Mouse (Mus musculus) forebrain, embryonic 14.5 days (tissue): ENCODE results near the gene Limk2. TPM values are rescaled to one million over a fixed set of nuclear protein-coding genes. Genes with fewer than 3 reads are reported as not detected.

ENCODE experiments used
- ATAC-seq: fragments of 200-750 bp; cut with Nextera tagmentation; 2 replicates; pipeline ENCODE4 v1.8.0; 2017; ENCODE audit warnings: mild to moderate bottlenecking, moderate library complexity
- DNase-seq: peaks from one replicate; pipeline ENCODE4 v3.0.0-alpha.2; 2015; ENCODE audit warnings: low spot score
- H3K27ac ChIP-seq: fragments of 300-500 bp; sonication (generic); 2 replicates; pipeline ENCODE4 v1.5.1; 2014; ENCODE audit warnings: low read depth, mild to moderate bottlenecking, control low read depth, low read length, moderate library complexity
- H3K27me3 ChIP-seq: fragments of 300-500 bp; sonication (generic); replicated peaks from 2 replicates; pipeline ENCODE4 v1.6.1; 2014; ENCODE audit warnings: low read length, control low read depth, mixed read lengths; ENCODE audit not compliant: control insufficient read depth, insufficient read depth
- H3K36me3 ChIP-seq: fragments of 300-500 bp; sonication (generic); 2 replicates; pipeline ENCODE4 v1.6.1; 2014; ENCODE audit warnings: low read length, control low read depth; ENCODE audit not compliant: control insufficient read depth, insufficient read depth
- H3K4me1 ChIP-seq: fragments of 300-500 bp; sonication (generic); 2 replicates; pipeline ENCODE4 v1.6.1; 2014; ENCODE audit warnings: antibody characterized with exemption, low read length, control low read depth; ENCODE audit not compliant: control insufficient read depth, insufficient read depth
- H3K4me2 ChIP-seq: fragments of 300-500 bp; sonication (generic); 2 replicates; pipeline ENCODE4 v1.6.1; 2014; ENCODE audit warnings: mild to moderate bottlenecking, control low read depth, low read length
- H3K4me3 ChIP-seq: fragments of 300-500 bp; sonication (generic); 2 replicates; pipeline ENCODE4 v1.5.1; 2014; ENCODE audit warnings: low read depth, low read length, control low read depth
- H3K9ac ChIP-seq: fragments of 300-500 bp; sonication (generic); 2 replicates; pipeline ENCODE4 v1.6.1; 2014; ENCODE audit warnings: mild to moderate bottlenecking, low read length, control low read depth, moderate library complexity
- H3K9me3 ChIP-seq: fragments of 300-500 bp; sonication (generic); replicated peaks from 2 replicates; pipeline ENCODE4 v1.6.1; 2016; ENCODE audit warnings: low read length, control low read depth, mixed read lengths; ENCODE audit not compliant: control insufficient read depth
- WGBS: fragments of 180-500 bp; shearing (Covaris S2); extraction: QIAGEN DNeasy Blood & Tissue Kit; methylation state at CpG from one replicate; pipeline ENCODE4 v1.1.7; 2014; 5-methylcytosine and 5-hydroxymethylcytosine counted together
- polyA plus RNA-seq: library from polyadenylated mRNA; unstranded; fragments of >200 nt; fragmentation: Nextera tagmentation; extraction: Ambion mirVana; gene quantifications from 2 replicates; pipeline ENCODE4 v1.2.1, GENCODE M21; 2014

Limk2 gene
- polyA plus RNA-seq, 1 experiment from 2014 or later: 88.4 TPM

DNA sequence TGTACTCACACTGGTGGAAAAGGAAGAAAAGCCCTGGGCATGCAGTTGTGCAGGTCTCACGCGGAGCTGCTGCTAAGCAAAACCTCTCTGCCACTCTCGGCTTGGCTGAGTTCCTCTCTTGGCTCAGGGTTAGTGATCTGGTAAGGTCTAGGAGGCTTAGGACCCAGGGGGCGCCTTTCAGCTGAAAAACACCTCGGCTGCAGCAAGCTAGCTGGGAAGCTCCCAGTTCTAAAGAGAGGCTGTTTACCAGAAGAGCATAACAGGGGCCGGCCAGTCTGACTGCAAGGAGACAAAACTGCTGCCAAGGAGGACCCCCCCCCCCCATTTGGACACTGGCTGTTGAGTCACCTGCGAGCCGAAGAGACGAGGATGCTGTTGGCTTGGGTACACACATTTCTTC is 78.4 kb downstream of the Limk2 start:
- WGBS: 2% methylated on average over 9 of the region's 9 CpGs
- Histone ChIP-seq H3K4me2 (peak overlapping the region; percentile 100), H3K36me3 (peaks cover 10% of the 10 kb centered on the region; the same call in 1 of the 2 replicates), H3K9me3 (no peaks in the 10 kb centered on the region), H3K4me3 (peak overlapping the region; percentile 56), H3K27ac (peak overlapping the region; percentile 15; the same call in 1 of the 2 replicates), H3K4me1 (peaks cover 7% of the 10 kb centered on the region; the same call in 1 of the 2 replicates), H3K27me3 (no peaks in the 10 kb centered on the region), H3K9ac (peak overlapping the region; percentile 63)
- DNase-seq: peak; percentile 95
- ATAC-seq: peak; percentile 33; the same call in 1 of the 2 replicates

DNA sequence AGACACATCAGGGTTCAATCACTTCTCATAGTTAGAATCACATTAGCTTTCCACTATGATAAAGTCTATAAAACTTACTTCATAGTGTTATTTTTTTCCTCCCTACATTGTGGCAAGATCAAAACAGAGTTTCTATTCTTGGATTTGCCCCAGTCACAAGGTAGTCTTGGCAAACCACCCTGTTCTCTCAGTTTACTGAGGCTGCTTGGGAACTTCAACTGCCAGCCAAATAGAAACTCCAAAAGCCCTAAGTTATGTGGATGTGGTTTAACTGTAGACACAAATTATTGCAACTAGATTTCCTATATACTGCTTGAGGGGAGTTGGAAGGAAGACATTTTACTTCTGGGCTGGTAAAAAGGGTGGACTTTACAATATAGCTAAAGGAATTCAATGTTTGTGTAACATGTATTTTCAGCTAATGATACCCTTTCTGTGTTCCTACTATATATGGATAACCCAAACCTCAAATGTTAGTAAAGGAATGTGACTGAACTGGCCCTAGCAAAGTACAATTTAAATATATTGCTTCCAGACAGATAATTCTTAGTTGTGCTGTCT is 79.0 kb downstream of the Limk2 start, which contains the start of gene Pik3ip1:
TSS of gene Pik3ip1 (plus strand) at position 511 of the 561 bp plus-strand sequence.
- no peaks in the 10 kb centered on the region for H3K9me3 ChIP-seq
- ATAC-seq (no peak), DNase-seq (no peak)

DNA sequence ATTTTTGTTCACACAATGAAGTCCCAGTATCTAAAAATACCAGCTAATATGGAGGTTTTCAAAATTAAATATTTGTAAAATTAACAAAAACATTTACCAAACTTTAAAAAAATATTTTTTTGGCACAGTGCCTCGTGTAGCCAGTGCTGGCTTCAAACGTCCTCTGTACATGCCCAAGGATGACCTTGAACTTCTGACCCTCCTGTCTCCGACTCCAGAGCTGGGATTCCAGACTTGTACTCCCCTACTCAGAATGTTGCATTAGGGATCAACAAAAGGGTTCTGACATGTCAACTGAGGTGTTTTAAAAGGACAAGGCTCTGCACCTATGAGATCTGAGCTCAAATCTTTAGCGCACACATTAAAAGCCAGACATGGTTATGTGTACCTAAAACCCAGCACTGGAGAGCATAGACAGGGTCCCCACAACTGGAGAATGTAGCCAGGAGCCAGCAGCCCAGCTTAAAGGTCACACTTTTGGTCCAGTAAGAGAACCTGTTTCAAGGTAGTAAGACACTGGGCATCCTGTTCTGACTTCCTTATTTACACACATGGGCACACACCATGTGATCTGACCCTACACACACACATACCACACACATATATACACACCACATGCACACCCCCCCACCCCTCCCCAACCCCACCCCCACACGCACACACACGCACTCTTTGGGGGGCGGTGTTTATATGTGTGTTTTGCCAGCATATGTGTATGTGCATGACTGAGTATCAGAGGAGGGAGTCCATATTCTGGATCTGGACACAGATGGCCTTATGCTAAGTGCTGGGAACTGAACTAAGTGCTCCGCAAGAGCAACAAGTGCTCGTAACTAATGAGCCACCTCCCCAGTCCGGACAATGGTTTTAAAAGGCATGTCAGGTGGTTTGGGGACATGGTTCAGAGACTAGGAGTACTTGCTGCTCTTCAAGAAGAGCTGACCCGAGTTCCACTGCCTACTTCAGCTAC is 79.9 kb downstream of the Limk2 start:
- ATAC-seq (no peak), DNase-seq (no peak)
- Histone ChIP-seq H3K4me1 (peaks cover 7% of the 10 kb centered on the region; the same call in 1 of the 2 replicates), H3K4me3 (no peak overlapping the region), H3K9ac (no peak overlapping the region), H3K36me3 (peaks cover 8% of the 10 kb centered on the region; the same call in 1 of the 2 replicates), H3K27me3 (no peaks in the 10 kb centered on the region), H3K4me2 (no peak overlapping the region), H3K9me3 (no peaks in the 10 kb centered on the region), H3K27ac (no peak overlapping the region)
- 77% methylated on average over 11 of the region's 11 CpGs for WGBS

More for the DNA sequence above, 79.0 kb downstream of the Limk2 start, which contains the start of gene Pik3ip1:
- Histone ChIP-seq H3K4me1 (peaks cover 7% of the 10 kb centered on the region; the same call in 1 of the 2 replicates), H3K4me2 (peak within 1 kb of the TSS; percentile 100), H3K27me3 (no peaks in the 10 kb centered on the region), H3K27ac (peak within 1 kb of the TSS; percentile 15; the same call in 1 of the 2 replicates), H3K9ac (peak within 1 kb of the TSS; percentile 63), H3K36me3 (peaks cover 10% of the 10 kb centered on the region; the same call in 1 of the 2 replicates), H3K4me3 (peak within 1 kb of the TSS; percentile 56)

DNA sequence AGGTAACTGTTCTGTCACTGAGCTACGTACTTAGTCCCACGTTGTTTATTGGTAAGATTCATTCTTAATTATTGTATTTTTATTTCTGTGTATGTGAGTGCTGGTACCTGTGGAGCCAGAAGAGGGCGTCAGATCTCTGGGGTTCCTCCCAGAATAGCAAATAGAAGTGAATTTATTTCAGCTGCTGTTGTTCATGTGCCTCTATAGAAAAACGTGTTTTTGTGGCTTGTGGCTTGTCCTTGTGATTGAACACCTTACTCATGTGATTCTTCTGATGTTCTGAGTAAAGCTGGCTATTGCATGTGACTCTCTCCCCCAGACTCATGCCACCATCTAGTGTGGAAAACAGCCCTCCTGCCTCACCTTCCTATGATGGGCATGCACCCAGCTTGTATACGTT is 80.7 kb downstream of the Limk2 start:
- Histone ChIP-seq H3K4me3 (no peak overlapping the region), H3K4me1 (peaks cover 7% of the 10 kb centered on the region; the same call in 1 of the 2 replicates), H3K27ac (no peak overlapping the region), H3K4me2 (no peak overlapping the region), H3K36me3 (peaks cover 4% of the 10 kb centered on the region), H3K9ac (no peak overlapping the region), H3K9me3 (no peaks in the 10 kb centered on the region), H3K27me3 (no peaks in the 10 kb centered on the region)
- DNase-seq: no peak
- ATAC-seq: no peak
- 80% methylated on average over 5 of the region's 5 CpGs for WGBS

DNA sequence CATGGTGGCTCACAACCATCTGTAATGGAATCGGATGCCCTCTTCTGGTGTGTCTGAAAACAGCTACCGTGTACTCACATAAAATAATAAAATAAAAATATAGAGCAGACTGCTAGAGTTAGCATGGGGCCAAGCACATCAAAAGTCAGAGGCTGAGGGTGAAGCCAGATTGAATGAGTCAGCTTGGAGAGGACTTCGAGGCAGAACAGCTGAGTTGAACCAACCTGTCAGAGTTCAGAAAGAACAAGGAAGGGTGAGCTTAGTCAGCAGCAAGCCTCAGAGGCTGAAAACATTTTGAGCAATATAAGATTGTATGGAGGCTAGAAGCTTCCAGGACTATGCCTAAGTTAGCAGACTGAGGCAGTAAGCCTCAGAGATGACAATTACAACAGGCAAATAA is 90.7 kb downstream of the Limk2 start:
- H3K27me3 ChIP-seq: no peaks in the 10 kb centered on the region
- 91% methylated on average over 3 of the region's 3 CpGs for WGBS
- H3K4me3 ChIP-seq: no peak overlapping the region
- peaks cover 12% of the 10 kb centered on the region for H3K36me3 ChIP-seq
- ATAC-seq: no peak
- H3K9me3 ChIP-seq: no peaks in the 10 kb centered on the region
- no peak overlapping the region for H3K4me2 ChIP-seq
- no peak overlapping the region for H3K27ac ChIP-seq
- no peak overlapping the region for H3K9ac ChIP-seq
- no peaks in the 10 kb centered on the region for H3K4me1 ChIP-seq
- no peak for DNase-seq

DNA sequence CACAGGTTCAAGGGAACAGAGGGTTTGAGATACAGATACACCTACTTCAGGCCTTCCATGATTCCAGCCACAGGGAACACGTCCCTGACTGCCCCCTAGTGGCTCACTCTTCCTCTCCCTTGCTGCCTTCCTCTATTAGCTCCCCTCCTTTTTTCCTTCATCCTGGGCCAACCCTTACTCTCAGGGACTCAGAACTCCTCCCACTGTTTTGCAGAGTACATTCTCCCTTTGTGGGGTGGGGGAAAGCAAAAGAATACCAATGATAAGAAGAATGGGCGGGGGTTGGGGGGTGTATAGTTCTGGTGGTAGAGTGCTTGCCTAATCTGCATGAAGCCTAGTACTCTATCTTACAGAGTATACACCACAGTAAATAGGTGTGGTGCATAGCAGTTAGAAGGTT is 94.8 kb downstream of the Limk2 start:
- Histone ChIP-seq H3K9ac (no peak overlapping the region), H3K36me3 (peaks cover 46% of the 10 kb centered on the region), H3K27me3 (no peaks in the 10 kb centered on the region), H3K4me2 (no peak overlapping the region), H3K9me3 (no peaks in the 10 kb centered on the region), H3K4me1 (no peaks in the 10 kb centered on the region), H3K27ac (no peak overlapping the region), H3K4me3 (no peak overlapping the region)
- WGBS: 23% methylated on average over 2 of the region's 2 CpGs
- peak; percentile 66 for DNase-seq
- ATAC-seq: peak; percentile 78

DNA sequence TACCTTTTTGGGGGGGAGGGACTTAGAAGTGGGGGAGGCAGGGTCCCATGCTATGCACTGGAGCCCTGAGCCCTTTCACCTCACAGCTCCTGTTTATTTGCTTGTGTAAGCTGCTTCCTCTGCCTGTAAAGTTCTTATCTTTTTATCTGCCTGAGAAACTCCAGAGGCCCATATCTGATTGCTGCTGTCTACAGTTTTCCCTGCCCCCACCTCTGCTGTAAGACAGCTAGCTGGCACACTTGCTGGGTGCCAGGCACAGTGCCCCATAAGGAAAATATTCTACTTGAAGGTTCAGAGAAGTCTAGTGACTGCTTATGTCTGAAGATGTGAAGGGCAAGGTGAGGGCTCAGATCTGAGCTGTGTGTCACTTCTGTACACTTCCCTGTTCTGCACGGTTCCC is 95.7 kb downstream of the Limk2 start:
- WGBS: 89% methylated on average over 1 of the region's 1 CpGs
- no peaks in the 10 kb centered on the region for H3K27me3 ChIP-seq
- H3K4me3 ChIP-seq: no peak overlapping the region
- no peak overlapping the region for H3K4me2 ChIP-seq
- peaks cover 55% of the 10 kb centered on the region for H3K36me3 ChIP-seq
- no peak overlapping the region for H3K9ac ChIP-seq
- no peaks in the 10 kb centered on the region for H3K4me1 ChIP-seq
- no peak overlapping the region for H3K27ac ChIP-seq
- H3K9me3 ChIP-seq: no peaks in the 10 kb centered on the region
- ATAC-seq (no peak), DNase-seq (no peak)

DNA sequence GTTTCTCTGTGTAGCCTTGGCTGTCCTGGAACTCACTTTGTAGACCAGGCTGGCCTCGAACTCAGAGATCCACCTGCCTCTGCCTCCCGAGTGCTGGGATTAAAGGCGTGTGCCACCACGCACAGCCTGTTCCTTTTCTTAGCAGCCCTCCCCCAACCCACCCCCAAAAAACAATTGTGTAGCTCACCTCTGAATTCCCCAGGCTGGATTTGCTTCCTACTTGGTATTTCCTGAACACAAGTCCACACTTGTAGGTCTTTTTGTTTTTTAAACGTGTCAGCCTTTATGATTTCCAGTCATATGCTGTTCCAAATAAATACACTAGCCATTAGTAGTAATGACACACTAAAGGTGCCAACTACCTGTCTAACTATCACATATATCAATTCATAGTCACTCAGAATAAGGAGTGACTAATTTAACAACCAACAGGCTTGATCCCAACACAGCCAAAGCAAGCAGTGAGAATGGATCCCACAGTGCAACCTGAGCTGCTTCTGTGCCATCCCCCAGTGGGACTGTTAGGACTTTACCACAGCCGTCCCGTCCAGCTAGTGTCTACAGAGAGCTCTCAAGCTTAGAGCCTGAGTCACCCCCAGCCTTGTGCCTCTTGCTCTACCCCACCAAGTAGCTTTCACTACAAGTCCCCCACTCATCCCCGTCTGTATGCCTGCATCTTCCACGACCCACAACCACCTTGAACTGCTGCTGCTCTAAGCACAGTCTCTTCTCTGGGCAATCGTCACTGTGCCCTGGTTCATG is 97.2 kb downstream of the Limk2 start:
- DNase-seq (no peak), ATAC-seq (no peak)
- Histone ChIP-seq H3K4me1 (no peaks in the 10 kb centered on the region), H3K36me3 (peaks cover 66% of the 10 kb centered on the region), H3K9ac (no peak overlapping the region), H3K9me3 (no peaks in the 10 kb centered on the region), H3K4me3 (no peak overlapping the region), H3K27me3 (no peaks in the 10 kb centered on the region), H3K27ac (no peak overlapping the region), H3K4me2 (no peak overlapping the region)
- WGBS: 84% methylated on average over 10 of the region's 10 CpGs
